Mouse (Mus musculus): ENCODE measurements around the gene Etl4.
A peak's percentile ranks its signal among the peaks of the same experiment; 100 is the strongest.

Gene Etl4

GRCm38 (mm10) chr2:19909171-19909899 is at the start of gene Etl4:
Etl4 (plus strand) TSS chr2:19909780.
- peak; percentile 24 for DNase-seq

DNA sequence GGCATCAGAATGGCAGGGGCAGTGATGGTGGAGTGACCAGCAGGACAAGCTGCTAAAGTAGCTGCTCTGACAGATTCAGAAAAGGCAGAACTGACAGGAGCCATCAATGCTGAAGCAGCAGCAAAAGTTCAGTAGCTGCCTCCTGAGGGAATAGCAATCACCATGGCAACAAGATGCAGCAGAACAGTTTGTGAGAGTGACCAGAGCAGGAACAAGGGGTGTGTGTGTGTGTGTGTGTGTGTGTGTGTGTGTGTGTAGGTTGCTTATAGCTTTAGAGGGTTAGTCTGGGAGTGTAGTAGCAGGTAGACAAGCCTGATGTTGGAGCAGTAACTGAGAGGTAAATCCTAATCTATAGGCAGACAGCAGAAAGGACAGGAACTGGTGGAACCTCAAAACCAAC is 40.4 kb upstream of the Etl4 start:
- no peak for DNase-seq

DNA sequence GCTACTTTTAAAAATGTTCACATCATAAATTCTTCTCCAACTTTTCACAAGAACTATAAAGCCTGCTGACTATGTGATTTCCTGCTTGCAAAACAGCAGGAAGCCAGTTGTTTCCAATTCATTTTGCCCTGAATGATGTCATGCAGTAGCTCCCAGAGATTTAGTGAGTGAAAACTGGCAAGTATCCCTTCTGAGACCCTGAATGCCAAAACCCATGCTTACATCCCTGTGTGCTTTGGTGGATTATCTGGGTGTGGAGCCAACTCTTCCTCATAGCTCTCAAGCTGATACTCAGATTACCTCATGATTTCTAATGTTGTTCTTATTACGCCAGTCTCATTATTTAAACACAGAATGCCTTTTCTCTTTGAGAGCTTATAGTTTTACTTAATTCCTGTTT is 37.7 kb upstream of the Etl4 start:
- no peak for DNase-seq

- DNase-seq, result no peak
Measured at GRCm38 (mm10) chr2:19890875-19891274, 18.7 kb upstream of the Etl4 start.

- DNase-seq, result peak in 1 of 2 experiments; percentile 4
Measured at GRCm38 (mm10) chr2:19909900-19910780, 560 bp downstream of the Etl4 start.

GRCm38 (mm10) chr2:19910781-19911175 is 1.2 kb downstream of the Etl4 start:
- no peak for DNase-seq

- DNase-seq, result peak; percentile 4 to 25
Measured at GRCm38 (mm10) chr2:19919190-19919589, 9.6 kb downstream of the Etl4 start.

GRCm38 (mm10) chr2:19930009-19930408 is 20.4 kb downstream of the Etl4 start:
- no peak for DNase-seq

GRCm38 (mm10) chr2:19933836-19934235 is 24.3 kb downstream of the Etl4 start:
- DNase-seq, result no peak

- DNase-seq, result no peak
Measured at GRCm38 (mm10) chr2:19945205-19945604, 35.6 kb downstream of the Etl4 start.

DNA sequence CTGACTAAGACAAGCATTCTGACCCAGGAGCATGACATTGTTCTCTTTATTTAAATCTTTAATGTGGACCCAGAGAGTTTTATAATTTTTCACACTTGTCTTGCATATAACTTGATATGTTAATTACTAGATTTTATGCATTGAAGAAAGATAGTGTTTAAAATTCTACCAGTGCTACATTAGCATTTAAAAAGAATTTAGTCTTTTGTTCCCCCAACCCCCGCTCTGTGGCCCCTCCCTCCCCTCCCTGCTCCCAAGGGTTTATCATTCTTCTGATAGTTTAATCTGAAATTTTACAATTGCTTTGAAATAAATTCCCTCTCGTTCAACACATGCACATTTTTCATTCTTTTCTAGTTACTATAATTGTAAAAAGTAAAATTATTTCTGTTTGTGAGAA is 43.4 kb downstream of the Etl4 start:
- DNase-seq, result no peak

- DNase-seq, result no peak
Measured at GRCm38 (mm10) chr2:19966445-19966844, 56.9 kb downstream of the Etl4 start.

GRCm38 (mm10) chr2:20037671-20038070 is 128.1 kb downstream of the Etl4 start:
- DNase-seq, result no peak

DNA sequence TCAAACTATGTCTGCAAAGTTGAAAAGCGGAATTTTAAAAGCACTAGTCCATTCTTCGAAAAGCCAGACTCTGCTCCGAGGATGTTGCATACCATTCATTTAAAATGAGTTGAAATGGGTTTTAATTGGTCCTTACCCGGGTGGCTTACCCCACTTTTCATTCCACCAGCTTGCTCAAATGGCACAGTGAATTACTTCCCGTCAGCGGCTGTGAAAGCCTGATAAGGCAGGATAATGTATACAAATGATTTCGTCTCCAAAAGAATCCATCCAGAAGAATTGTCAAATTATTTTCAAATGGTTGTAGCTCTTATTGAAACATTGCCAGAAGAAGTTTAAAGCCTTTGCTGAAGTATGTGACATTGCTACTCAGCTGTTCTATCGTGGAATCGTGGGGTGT is 162.8 kb downstream of the Etl4 start:
- no peak for DNase-seq

DNA sequence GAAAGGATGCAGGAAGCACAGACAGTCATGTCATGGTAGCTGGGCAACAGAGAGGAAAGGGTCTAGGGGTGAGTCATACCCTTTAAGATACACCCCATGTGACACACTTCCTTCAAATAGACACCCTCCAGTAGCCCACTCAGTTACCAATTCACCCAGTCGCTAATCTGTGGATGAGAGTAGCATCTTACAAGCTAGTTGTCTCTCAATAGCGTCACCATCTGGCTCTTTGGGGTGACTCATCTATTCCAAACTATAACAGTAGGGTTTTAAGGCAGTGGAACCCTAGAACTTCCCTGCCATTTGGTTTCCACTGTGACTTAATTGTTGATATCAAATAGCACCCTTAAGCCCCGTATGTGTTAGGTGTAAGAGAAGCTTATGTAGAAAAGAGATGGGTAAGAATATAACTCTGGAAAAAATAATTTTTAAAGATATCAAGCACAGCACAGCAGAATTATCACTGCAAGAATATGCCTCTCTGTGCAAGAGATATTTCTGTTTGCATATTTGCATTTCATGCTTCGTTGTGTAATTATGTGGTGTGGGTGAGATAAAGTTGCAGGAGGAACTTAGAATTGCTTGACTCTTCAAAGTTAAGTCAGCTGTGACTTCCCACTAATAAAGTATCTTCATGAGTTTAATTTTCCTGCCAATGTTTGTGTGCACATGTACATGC is 166.7 kb downstream of the Etl4 start:
- DNase-seq, result no peak

DNA sequence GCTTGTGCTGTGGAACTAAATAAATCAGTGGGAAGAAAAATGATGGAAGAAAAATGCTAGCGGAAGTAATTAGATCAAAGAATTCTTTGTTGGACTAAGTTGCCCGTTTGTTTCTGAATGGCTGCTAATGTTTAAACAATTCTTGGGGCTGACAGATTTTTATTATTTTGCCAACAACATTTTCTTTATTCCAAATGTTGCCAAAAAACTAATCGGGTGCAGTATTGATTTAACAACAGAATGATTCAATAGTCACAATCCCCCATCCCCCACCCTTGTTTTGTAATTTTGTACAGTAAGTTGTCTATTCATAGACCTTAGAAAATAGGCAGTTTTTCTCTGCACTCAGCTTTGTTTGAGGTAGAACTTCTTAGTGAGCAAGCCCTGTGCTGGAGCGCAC is 175.2 kb downstream of the Etl4 start:
- DNase-seq, result no peak

DNA sequence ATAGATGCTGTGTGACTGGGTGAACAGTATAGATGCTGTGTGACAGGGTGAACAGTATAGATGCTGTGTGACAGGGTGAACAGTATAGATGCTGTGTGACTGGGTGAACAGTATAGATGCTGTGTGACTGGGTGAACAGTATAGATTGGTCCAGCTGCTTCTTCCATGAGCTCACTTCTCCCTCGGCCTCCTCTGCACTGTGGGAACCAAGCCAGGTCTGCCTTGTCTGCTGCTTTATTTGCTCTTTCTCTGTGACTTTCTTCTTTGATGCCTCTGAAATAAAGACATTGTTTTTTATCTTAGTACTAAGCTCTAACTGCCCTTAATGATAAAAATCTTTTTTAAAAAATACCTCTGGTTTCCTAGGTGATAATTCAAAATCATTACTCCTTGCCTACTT is 195.9 kb downstream of the Etl4 start:
- DNase-seq, result no peak

- no peak for DNase-seq
Measured at GRCm38 (mm10) chr2:20111703-20112102, 202.1 kb downstream of the Etl4 start.

DNA sequence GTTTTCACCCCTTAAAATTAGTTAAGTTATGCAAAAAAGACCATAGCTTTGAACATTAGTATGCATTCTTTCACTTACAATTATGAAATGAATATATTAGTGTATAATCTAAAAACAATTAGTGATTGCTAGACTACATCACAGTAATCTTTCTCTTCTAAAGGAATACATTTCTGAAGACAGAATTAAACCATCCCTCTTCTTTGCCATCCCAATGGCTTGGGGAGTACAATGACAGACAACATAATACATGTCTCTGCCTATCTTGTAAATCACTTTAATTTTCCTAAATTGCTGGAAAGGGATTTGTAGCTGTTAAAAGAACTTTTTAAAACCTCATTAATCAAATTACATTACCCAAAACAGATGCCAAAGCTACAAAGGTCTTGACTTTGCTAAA is 216.3 kb downstream of the Etl4 start:
- no peak for DNase-seq

- no peak for DNase-seq
Measured at GRCm38 (mm10) chr2:20131792-20132191, 222.2 kb downstream of the Etl4 start.

DNA sequence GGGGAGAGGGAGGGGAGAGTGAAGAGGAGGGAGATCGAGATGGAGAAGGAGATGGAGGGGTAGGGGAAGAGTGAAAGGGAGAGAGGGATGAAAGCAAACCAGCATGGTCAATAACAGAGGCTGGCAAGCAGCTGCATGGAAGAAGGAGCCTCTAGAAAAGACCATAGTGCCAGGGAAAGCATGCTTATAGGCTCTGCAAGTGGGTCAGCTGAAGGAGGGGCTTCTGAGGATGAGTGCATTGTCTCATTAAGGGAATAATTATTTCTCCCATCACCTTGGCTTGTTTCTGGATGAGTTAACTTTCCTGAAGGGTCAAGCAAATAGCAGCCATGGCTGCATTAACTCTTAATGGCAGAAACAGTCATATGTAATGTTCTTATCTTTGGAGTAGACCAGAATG is 228.8 kb downstream of the Etl4 start:
- DNase-seq, result no peak

DNA sequence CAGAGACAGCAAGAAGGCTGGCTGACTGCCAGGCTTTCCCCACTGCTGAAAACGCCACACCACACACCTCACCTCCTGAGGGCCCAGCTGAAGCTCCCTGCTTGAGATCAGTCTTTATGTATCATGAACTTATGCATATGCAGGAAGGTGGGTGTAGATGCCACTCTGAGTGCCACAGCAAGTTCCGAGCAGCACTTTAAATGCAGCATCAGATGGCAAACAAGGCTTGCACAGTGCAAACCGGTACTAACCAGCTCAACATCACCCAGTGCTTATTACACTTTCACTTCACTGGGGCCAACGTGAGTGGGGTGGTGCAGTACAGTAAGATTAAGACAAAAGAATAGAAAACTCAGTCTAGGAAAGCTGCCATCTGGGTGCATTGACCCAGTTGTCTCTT is 235.8 kb downstream of the Etl4 start:
- DNase-seq, result no peak

DNA sequence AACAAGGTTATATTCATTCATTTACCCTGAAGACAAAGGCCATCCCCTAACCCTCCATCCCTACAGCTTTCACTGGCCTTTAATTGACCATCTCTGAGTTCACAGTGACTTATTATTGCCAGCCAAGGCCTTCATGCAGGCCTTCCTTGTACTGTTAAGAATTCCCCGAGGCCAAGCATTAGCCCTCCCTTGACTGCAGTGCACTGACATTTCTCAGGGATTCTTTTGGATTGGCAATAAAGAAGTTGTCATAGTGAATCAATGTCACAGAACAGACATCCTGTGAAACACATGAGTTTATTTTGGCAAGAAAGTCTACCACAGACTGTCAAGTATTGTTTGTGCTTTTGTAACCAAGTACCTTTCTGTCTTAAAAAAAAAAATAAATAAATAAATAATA is 257.5 kb downstream of the Etl4 start:
- no peak for DNase-seq

GRCm38 (mm10) chr2:20167566-20167965 is 258.0 kb downstream of the Etl4 start:
- DNase-seq, result peak; percentile 21 to 36

Measured in cerebellum, postnatal 36 days (tissue).